Mouse (Mus musculus) C2C12 (cell line): ENCODE measurements around the gene Slc22a3. TPM values are rescaled to one million over a fixed set of nuclear protein-coding genes. Genes with fewer than 3 reads are reported as not detected.

Experiments
- H3K27me3 ChIP-seq: one replicate; pipeline ENCODE4 v1.6.1; 2011; ENCODE audit not compliant: control insufficient read depth, insufficient read depth, insufficient read length
- H3K36me3 ChIP-seq: one replicate; pipeline ENCODE4 v1.6.1; 2011; ENCODE audit not compliant: control insufficient read depth, insufficient read depth
- H3K4me3 ChIP-seq: one replicate; pipeline ENCODE4 v1.5.1; 2011; ENCODE audit warnings: mild to moderate bottlenecking, control low read depth; ENCODE audit not compliant: poor library complexity, insufficient read depth, severe bottlenecking
- H3K79me2 ChIP-seq: one replicate; pipeline ENCODE4 v1.6.1; 2011; ENCODE audit not compliant: control insufficient read depth, insufficient read depth
- H3K79me3 ChIP-seq: one replicate; pipeline ENCODE4 v1.6.1; 2011; ENCODE audit warnings: low read depth, control low read depth
- H3ac ChIP-seq: one replicate; pipeline ENCODE3; 2011; ENCODE audit warnings: low read depth; ENCODE audit not compliant: control insufficient read depth, insufficient read length
- CEBPB ChIP-seq: IDR thresholded peaks from one replicate; pipeline ENCODE4 v1.6.1; 2011; ENCODE audit warnings: low read depth, mild to moderate bottlenecking, control low read depth, moderate library complexity
- CTCF ChIP-seq: IDR thresholded peaks from one replicate; pipeline ENCODE4 v1.5.1; 2011; ENCODE audit not compliant: control insufficient read depth, insufficient read depth, insufficient read length
- FOSL1 ChIP-seq: IDR thresholded peaks from one replicate; pipeline ENCODE4 v1.8.0; 2011; ENCODE audit warnings: mild to moderate bottlenecking, low read length; ENCODE audit not compliant: poor library complexity, insufficient read depth, severe bottlenecking
- MAX ChIP-seq: IDR thresholded peaks from one replicate; pipeline ENCODE4 v1.6.1; 2011; ENCODE audit warnings: mild to moderate bottlenecking, control low read depth
- MYOD1 ChIP-seq: IDR thresholded peaks from one replicate; pipeline ENCODE4 v1.6.1; 2011; ENCODE audit warnings: low read depth; ENCODE audit not compliant: control insufficient read depth, insufficient read length
- MYOG ChIP-seq: IDR thresholded peaks from one replicate; pipeline ENCODE4 v1.6.1; 2011; ENCODE audit not compliant: control insufficient read depth, insufficient read length; ENCODE audit errors: extremely low read depth
- USF1 ChIP-seq: IDR thresholded peaks from one replicate; pipeline ENCODE4 v1.6.1; 2011; ENCODE audit warnings: low read depth, mild to moderate bottlenecking, control low read depth, moderate library complexity
- polyA plus RNA-seq: library from polyadenylated mRNA; unstranded; fragments of >200 nt; fragmentation: generic; extraction: Trizol; gene quantifications from one replicate; pipeline ENCODE4 v1.2.1, GENCODE M21; 2012; ENCODE audit warnings: missing spikeins

Gene Slc22a3
- polyA plus RNA-seq, 1 experiment = not detected

DNA sequence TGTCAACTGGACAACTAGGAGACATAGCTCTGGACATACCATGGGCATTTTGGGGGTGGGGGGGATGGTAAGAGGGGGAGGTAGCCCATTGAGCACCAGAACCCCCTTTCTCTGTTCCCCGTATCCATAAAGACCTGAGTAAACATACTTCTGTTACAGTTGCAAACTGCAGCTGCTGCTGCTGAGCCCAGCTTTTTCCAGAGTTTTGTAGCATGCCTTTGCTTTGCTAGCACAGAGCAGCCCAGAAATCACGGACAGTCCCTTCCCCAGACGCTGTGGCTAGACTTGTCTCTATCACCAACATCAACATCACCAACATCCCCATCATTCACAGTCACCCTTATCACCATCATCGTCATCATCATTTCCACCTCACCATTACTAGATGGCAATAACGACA lies 91.8 kb downstream of the Slc22a3 start:
- Histone ChIP-seq H3K27me3 (peaks cover 34% of the 10 kb centered on the region), H3ac (no peak overlapping the region), H3K79me2 (no peaks in the 10 kb centered on the region), H3K79me3 (no peaks in the 10 kb centered on the region), H3K4me3 (no peak overlapping the region), H3K36me3 (no peaks in the 10 kb centered on the region)
- TF ChIP-seq CTCF = no peak
- no peak for TF ChIP-seq MYOG
- no peak for TF ChIP-seq FOSL1
- no peak for TF ChIP-seq CEBPB
- no peak for TF ChIP-seq USF1
- no peak for TF ChIP-seq MAX
- TF ChIP-seq MYOD1 = no peak

DNA sequence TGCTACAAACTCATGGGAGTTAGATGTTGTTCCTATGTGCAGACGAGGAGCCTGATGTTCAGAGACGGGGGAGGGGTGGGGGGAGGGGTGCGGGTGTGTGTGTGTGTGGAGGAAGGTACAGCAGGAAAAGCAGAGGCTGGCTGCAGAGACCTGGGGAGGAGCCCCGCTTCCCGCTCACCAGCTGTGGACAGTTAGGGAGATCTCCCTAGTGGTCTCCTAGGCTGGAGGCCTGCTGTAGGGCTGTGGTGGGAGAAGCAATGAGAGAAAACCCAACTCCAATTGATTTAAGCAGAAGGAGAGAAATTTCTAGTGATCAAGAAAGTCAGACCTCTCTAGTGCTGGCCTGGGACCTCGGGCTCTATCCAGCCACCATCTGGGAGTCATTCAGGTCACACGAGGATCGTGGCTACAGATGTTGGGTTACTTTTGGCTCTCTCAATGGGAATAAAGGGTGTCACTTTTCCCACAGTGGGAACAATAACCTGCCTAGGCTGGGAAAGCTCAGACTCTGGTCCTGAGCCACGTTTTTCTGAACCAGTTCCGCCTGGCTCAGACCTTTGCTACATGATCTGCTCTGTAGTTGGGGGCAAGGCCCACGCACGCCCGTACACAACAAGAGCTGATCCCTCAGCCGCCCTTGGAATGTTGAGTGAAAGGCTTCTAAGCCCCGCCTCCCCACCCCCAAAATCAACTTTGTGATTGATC lies 92.3 kb downstream of the Slc22a3 start:
- Histone ChIP-seq H3K27me3 (peaks cover 38% of the 10 kb centered on the region), H3ac (no peak overlapping the region), H3K79me2 (no peaks in the 10 kb centered on the region), H3K4me3 (no peak overlapping the region), H3K79me3 (no peaks in the 10 kb centered on the region), H3K36me3 (no peaks in the 10 kb centered on the region)
- TF ChIP-seq MAX (no peak), MYOD1 (no peak)

DNA sequence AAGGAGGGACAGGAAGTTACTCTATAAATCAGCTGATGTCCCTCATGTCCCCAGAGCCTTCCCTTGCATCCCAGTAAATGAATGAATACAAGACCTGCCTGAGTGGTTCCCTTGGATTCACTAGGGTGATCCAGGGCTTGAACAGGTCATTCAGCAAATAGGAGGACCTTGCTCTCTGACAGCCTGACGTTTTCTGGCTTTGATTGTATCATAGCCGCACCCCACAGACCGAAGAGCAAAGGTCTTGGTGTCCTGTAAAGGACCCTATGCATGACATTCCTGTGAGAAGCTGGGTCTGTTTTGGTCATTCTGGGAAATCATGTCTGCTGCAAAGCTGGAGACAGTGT lies 94.6 kb downstream of the Slc22a3 start:
- TF ChIP-seq MYOD1 = no peak
- no peak for TF ChIP-seq FOSL1
- TF ChIP-seq MYOG = no peak
- TF ChIP-seq MAX = no peak
- no peak for TF ChIP-seq CTCF
- no peak for TF ChIP-seq USF1
- no peak for TF ChIP-seq CEBPB
- no peaks in the 10 kb centered on the region for H3K79me3 ChIP-seq
- no peaks in the 10 kb centered on the region for H3K79me2 ChIP-seq
- peaks cover 28% of the 10 kb centered on the region for H3K27me3 ChIP-seq
- H3K4me3 ChIP-seq = no peak overlapping the region
- H3ac ChIP-seq = no peak overlapping the region
- H3K36me3 ChIP-seq = no peaks in the 10 kb centered on the region

DNA sequence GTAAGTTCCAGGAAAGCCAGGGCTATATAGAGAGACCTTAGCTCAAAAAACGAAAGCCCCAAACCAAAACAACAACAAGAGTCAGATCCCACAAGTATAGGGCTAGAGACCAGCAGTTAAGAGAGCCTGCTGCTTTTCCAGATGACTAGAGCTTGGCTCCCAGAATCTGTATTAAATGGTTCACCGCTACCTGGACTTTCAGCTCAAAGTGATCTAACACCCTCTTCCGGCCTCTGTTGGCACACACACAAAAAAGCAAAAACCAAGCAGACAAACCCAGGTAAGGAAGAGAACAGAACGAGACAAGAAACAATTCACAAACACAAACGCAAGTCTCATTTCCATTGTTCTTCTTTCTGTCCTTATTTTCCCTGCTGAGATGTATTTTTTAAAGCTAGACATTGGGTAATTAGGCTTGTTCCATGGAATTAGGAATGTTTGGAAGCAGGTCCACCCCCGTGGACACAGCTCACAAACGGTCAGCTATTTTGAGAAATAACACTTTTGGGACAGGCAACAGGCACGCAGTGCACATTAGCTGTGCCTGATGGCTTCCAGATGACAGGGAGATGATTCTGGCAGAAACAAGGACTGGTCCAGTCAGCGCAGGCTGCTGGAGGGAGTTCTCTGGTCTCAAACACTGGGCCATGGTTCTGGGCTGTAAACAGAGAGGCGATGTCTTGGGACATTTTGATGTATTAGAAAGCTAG lies 95.2 kb downstream of the Slc22a3 start:
- TF ChIP-seq FOSL1 (no peak), USF1 (no peak), MYOD1 (no peak), CEBPB (no peak), CTCF (no peak), MYOG (no peak), MAX (no peak)
- Histone ChIP-seq H3K27me3 (peaks cover 28% of the 10 kb centered on the region), H3K79me2 (no peaks in the 10 kb centered on the region), H3K36me3 (no peaks in the 10 kb centered on the region), H3K4me3 (no peak overlapping the region), H3K79me3 (no peaks in the 10 kb centered on the region), H3ac (no peak overlapping the region)

DNA sequence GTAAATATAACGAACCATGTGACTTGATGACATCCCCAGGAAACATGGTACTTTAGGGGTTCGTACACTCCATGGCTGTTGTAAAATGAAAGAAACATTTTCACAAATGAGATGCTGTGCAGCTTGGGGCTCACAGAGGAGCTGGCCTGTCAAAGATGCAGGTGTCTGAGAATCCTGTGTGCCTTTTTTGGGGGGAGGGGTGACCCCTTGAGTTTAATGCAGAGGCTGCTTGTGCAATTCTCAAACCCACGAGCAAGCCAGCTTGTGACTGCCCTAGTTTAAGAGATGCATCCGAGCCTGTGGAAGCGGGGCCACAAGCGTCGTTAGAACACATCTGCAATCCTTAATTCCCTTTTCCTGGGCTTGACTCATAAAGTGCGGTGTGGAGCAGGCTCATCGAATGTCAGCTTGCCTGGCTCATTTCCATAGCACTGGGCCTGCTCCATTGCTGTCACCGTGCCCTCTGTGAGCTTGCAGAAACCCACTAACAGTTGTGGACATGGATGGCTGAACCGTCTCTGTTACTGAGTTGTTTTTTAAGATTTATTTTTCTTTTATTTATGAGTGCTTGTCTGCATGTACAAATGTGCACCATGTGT lies 98.1 kb downstream of the Slc22a3 start:
- H3K4me3 ChIP-seq = no peak overlapping the region
- no peak overlapping the region for H3ac ChIP-seq
- H3K27me3 ChIP-seq = peaks cover 28% of the 10 kb centered on the region
- H3K79me3 ChIP-seq = no peaks in the 10 kb centered on the region
- TF ChIP-seq MYOD1 (no peak), CTCF (no peak)
- H3K79me2 ChIP-seq = no peaks in the 10 kb centered on the region
- H3K36me3 ChIP-seq = no peaks in the 10 kb centered on the region

DNA sequence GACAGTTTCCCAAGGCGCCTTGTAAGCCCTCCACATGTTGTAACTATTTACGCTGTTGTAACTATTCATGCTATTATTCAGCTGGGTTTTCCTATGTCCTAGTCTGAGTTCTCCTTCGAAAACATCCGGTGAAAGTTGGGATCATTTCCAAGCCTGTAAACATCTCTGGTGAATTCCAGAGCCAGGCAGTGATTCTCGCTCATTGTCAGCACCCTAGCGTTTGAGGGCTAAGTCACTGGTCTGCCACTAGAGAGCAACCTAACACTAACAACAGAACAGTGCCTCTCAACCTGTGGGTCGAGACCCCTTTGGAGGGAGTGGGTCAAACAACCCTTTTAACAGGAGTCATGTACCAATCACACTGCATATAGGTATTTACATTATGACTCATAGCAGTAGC lies 104.1 kb downstream of the Slc22a3 start:
- Histone ChIP-seq H3K27me3 (peaks cover 4% of the 10 kb centered on the region), H3ac (no peak overlapping the region), H3K79me2 (no peaks in the 10 kb centered on the region), H3K4me3 (no peak overlapping the region), H3K36me3 (no peaks in the 10 kb centered on the region), H3K79me3 (no peaks in the 10 kb centered on the region)
- TF ChIP-seq CEBPB (no peak), CTCF (no peak), MAX (no peak), MYOG (no peak), USF1 (no peak), FOSL1 (no peak), MYOD1 (no peak)
